Mouse (Mus musculus) kidney, adult 2 months (tissue): ENCODE data around the gene Gm10447.

Experiments used
- CTCF ChIP-seq: fragments of 200-500 bp; conservative IDR thresholded peaks from 2 replicates; pipeline ENCODE4 v1.5.1; 2011; ENCODE audit warnings: low read depth, mild to moderate bottlenecking, control low read depth, low read length, moderate library complexity, mixed read lengths; ENCODE audit not compliant: insufficient read depth, insufficient read length
- POLR2A ChIP-seq: fragments of 200-500 bp; IDR thresholded peaks from one replicate; pipeline ENCODE4 v1.6.1; 2011; ENCODE audit warnings: low read depth, low read length, control low read depth

GRCm38 (mm10) chr11:53425251-53425650 lies 31.7 kb downstream of the Gm10447 start:
- TF ChIP-seq CTCF: no peak
- no peak for TF ChIP-seq POLR2A
